Mouse (Mus musculus) lung, postnatal 0 days (tissue): ENCODE measurements around the gene Prl. TPM values are rescaled to one million over a fixed set of nuclear protein-coding genes. Genes with fewer than 3 reads are reported as not detected.

Experiments
- ATAC-seq: fragments of 200-750 bp; cut with Nextera tagmentation; 2 replicates; pipeline ENCODE4 v1.8.0; 2017; ENCODE audit warnings: moderate library complexity
- DNase-seq: peaks from one replicate; pipeline ENCODE4 v3.0.0-alpha.2; 2016; ENCODE audit warnings: low spot score
- H3K27ac ChIP-seq: fragments of 300-500 bp; sonication (generic); 2 replicates; pipeline ENCODE4 v1.5.1; 2014; ENCODE audit warnings: antibody characterized with exemption, mild to moderate bottlenecking, low read length, mixed read lengths
- H3K27me3 ChIP-seq: fragments of 300-500 bp; sonication (generic); replicated peaks from 2 replicates; pipeline ENCODE4 v1.6.1; 2014; ENCODE audit warnings: low read length, mixed read lengths; ENCODE audit not compliant: insufficient read depth
- H3K36me3 ChIP-seq: fragments of 300-500 bp; sonication (generic); 2 replicates; pipeline ENCODE4 v1.6.1; 2014; ENCODE audit warnings: low read length, mixed read lengths; ENCODE audit not compliant: insufficient read depth
- H3K4me1 ChIP-seq: fragments of 300-500 bp; sonication (generic); 2 replicates; pipeline ENCODE4 v1.6.1; 2014; ENCODE audit warnings: antibody characterized with exemption, low read depth, low read length, mixed read lengths; ENCODE audit not compliant: insufficient read depth
- H3K4me2 ChIP-seq: fragments of 300-500 bp; sonication (generic); replicated peaks from 2 replicates; pipeline ENCODE4 v1.6.1; 2014; ENCODE audit warnings: low read depth, mild to moderate bottlenecking, low read length, moderate library complexity, mixed read lengths
- H3K4me3 ChIP-seq: fragments of 300-500 bp; sonication (generic); 2 replicates; pipeline ENCODE4 v1.5.1; 2014; ENCODE audit warnings: low read depth, low read length
- H3K9ac ChIP-seq: fragments of 300-500 bp; sonication (generic); replicated peaks from 2 replicates; pipeline ENCODE4 v1.6.1; 2014; ENCODE audit warnings: low read depth, mild to moderate bottlenecking
- H3K9me3 ChIP-seq: fragments of 300-500 bp; sonication (generic); 2 replicates; pipeline ENCODE4 v1.6.1; 2016; ENCODE audit warnings: low read length, mixed read lengths
- CTCF ChIP-seq: IDR thresholded peaks from 2 replicates; pipeline ENCODE4 v1.5.1; 2016; ENCODE audit warnings: antibody characterized with exemption, mild to moderate bottlenecking
- EP300 ChIP-seq: IDR thresholded peaks from 2 replicates; pipeline ENCODE4 v1.6.1; 2016; ENCODE audit warnings: antibody characterized with exemption, mild to moderate bottlenecking, control low read depth
- whole genome bisulfite sequencing: fragments of 180-500 bp; shearing (Covaris S2); extraction: QIAGEN DNeasy Blood & Tissue Kit; methylation state at CpG from one replicate; pipeline ENCODE4 v1.1.7; 2014; 5-methylcytosine and 5-hydroxymethylcytosine counted together
- polyA plus RNA-seq: library from polyadenylated mRNA; unstranded; fragments of >200 nt; fragmentation: Nextera tagmentation; extraction: Ambion mirVana; gene quantifications from 2 replicates; pipeline ENCODE4 v1.2.1, GENCODE M21; 2015

Prl gene
- polyA plus RNA-seq, result not detected in 2 replicates

- Histone ChIP-seq H3K27ac (no peak within 1 kb of the TSS), H3K4me2 (no peak within 1 kb of the TSS), H3K4me3 (no peak within 1 kb of the TSS), H3K9ac (no peak within 1 kb of the TSS), H3K36me3 (no peaks in the 10 kb centered on the region), H3K9me3 (no peaks in the 10 kb centered on the region), H3K27me3 (no peaks in the 10 kb centered on the region), H3K4me1 (no peaks in the 10 kb centered on the region)
- TF ChIP-seq CTCF (no peak), EP300 (no peak)
- ATAC-seq (no peak), DNase-seq (no peak)
- 89% methylated on average over 1 of the region's 1 CpGs for WGBS
Measured at GRCm38 (mm10) chr13:27057270-27057669, at the start of gene Prl. Gene Prl (plus strand): TSS chr13:27057570.

DNA sequence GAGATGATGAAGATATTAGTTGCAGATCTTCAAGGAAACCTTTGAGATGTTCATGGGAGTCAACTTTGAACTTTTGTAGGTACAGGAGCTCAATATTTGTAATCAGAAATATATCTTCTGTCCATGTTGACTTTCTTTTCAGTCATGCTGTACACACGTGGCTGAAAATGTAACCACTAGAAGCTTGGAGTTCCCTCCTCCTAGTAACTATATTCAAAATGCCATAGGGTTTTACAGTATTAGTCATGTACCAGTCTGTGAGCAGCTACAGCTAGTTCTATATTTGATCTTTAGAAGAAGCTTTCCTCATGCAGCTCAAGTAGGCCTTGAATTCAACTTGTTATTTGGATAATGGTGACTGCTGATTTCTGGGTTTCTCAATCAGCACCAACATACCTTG lies 30.8 kb upstream of the Prl start:
- no peak for TF ChIP-seq EP300
- TF ChIP-seq CTCF, result no peak
- H3K27me3 ChIP-seq, result no peaks in the 10 kb centered on the region
- no peak for ATAC-seq
- WGBS, result 54% methylated on average over 1 of the region's 1 CpGs
- no peak overlapping the region for H3K4me3 ChIP-seq
- H3K9ac ChIP-seq, result no peak overlapping the region
- H3K9me3 ChIP-seq, result no peaks in the 10 kb centered on the region
- DNase-seq, result peak; percentile 8
- H3K4me2 ChIP-seq, result no peak overlapping the region
- no peak overlapping the region for H3K27ac ChIP-seq
- H3K36me3 ChIP-seq, result no peaks in the 10 kb centered on the region
- no peaks in the 10 kb centered on the region for H3K4me1 ChIP-seq

DNA sequence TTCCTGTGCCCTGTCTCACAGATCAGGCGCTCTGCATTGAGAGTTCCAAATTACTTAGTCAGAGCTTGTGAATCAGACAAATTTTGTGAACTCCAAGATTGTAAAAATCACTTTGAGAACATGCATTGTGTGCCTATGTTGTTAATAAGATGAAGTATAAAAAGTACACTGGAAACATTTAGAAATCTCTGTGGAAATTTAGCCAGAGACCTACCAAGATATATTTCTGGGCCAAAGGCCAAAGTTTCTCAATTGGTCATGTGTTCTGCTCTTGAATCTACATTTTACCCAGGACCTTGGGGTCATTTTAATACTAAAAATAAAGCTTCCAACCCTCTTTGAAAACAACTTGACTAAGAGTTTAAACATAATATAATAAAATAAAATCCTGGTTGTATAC lies 30.0 kb upstream of the Prl start:
- H3K4me2 ChIP-seq, result no peak overlapping the region
- H3K9ac ChIP-seq, result no peak overlapping the region
- H3K27me3 ChIP-seq, result no peaks in the 10 kb centered on the region
- no peak overlapping the region for H3K27ac ChIP-seq
- H3K36me3 ChIP-seq, result no peaks in the 10 kb centered on the region
- DNase-seq (peak; percentile 54), ATAC-seq (no peak)
- no peak for TF ChIP-seq EP300
- TF ChIP-seq CTCF, result no peak
- WGBS, result 81% methylated on average over 1 of the region's 1 CpGs
- no peak overlapping the region for H3K4me3 ChIP-seq
- H3K9me3 ChIP-seq, result no peaks in the 10 kb centered on the region
- no peaks in the 10 kb centered on the region for H3K4me1 ChIP-seq

DNA sequence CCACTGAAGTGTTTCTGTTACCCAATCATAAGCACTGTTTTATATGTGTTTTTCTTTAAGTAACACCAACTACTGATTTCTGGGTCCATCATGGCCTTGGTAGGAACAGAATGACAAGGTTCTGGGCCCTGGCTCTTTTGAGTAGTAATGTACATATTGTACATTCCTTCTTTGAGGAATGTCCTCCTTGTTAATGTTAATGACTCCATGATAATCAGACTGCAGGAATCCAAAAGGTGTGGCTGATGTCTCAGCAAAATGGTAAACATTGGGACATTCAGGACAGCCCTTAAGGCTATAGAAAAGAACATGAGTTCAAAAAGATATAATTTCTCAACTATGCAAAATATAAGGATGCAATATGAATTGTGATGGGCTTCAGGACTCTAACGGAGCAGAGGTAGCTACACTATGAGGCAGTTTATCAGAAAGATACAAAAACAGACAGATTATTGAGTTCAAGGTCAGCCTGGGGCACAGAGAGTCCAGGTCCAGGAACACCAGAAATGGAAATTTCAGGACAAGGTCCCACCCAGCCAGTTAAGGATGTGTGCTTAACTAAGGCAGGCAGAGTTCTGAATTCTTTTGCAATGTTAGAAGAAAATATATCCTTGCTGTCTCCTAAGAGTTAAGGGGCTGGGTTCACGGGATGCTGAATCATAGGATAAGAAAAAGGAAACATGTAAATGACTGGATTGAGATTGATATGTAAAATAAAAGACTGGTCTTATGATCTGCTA lies 28.7 kb upstream of the Prl start:
- no peak overlapping the region for H3K9ac ChIP-seq
- peak; percentile 29; the same call in 1 of the 2 replicates for TF ChIP-seq EP300
- no peak for TF ChIP-seq CTCF
- no peak for ATAC-seq

GRCm38 (mm10) chr13:27031101-27031852 lies 26.1 kb upstream of the Prl start:
- Histone ChIP-seq H3K9me3 (no peaks in the 10 kb centered on the region), H3K4me2 (no peak overlapping the region), H3K27me3 (no peaks in the 10 kb centered on the region), H3K4me3 (no peak overlapping the region), H3K4me1 (no peaks in the 10 kb centered on the region), H3K36me3 (no peaks in the 10 kb centered on the region), H3K9ac (no peak overlapping the region), H3K27ac (no peak overlapping the region)
- DNase-seq (no peak), ATAC-seq (no peak)
- WGBS, result 43% methylated on average over 4 of the region's 4 CpGs
- TF ChIP-seq EP300, result no peak
- TF ChIP-seq CTCF, result no peak

More for the DNA sequence above, 28.7 kb upstream of the Prl start:
- no peaks in the 10 kb centered on the region for H3K4me1 ChIP-seq
- H3K4me3 ChIP-seq, result no peak overlapping the region
- H3K27me3 ChIP-seq, result no peaks in the 10 kb centered on the region
- no peaks in the 10 kb centered on the region for H3K9me3 ChIP-seq
- no peak overlapping the region for H3K27ac ChIP-seq
- 66% methylated on average over 2 of the region's 2 CpGs for WGBS
- H3K4me2 ChIP-seq, result no peak overlapping the region
- no peaks in the 10 kb centered on the region for H3K36me3 ChIP-seq
- no peak for DNase-seq

GRCm38 (mm10) chr13:27031853-27032240 lies 25.5 kb upstream of the Prl start:
- Histone ChIP-seq H3K9ac (no peak overlapping the region), H3K9me3 (no peaks in the 10 kb centered on the region), H3K27me3 (no peaks in the 10 kb centered on the region), H3K36me3 (no peaks in the 10 kb centered on the region), H3K4me1 (no peaks in the 10 kb centered on the region), H3K4me2 (no peak overlapping the region), H3K27ac (no peak overlapping the region), H3K4me3 (no peak overlapping the region)
- ATAC-seq (no peak), DNase-seq (no peak)
- WGBS, result 72% methylated on average over 1 of the region's 1 CpGs
- TF ChIP-seq CTCF, result no peak
- no peak for TF ChIP-seq EP300
